Mouse (Mus musculus) ES-E14 (cell line): ENCODE results near the gene Prr15. TPM values are rescaled to one million over a fixed set of nuclear protein-coding genes. Genes with fewer than 3 reads are reported as not detected.
A peak's percentile ranks its signal among the peaks of the same experiment; 100 is the strongest.

Source experiments
- DNase-seq: peaks from one replicate; pipeline ENCODE4 v3.0.0-alpha.2; 2013; ENCODE audit warnings: low read depth, low spot score
- H3K27ac ChIP-seq: 2 replicates; pipeline ENCODE4 v1.5.1; 2012; ENCODE audit warnings: low read depth, mild to moderate bottlenecking, low read length, moderate library complexity, mixed read lengths; ENCODE audit not compliant: poor library complexity, insufficient read depth, severe bottlenecking
- H3K36me3 ChIP-seq: 2 replicates; pipeline ENCODE4 v1.6.1; 2012; ENCODE audit warnings: mild to moderate bottlenecking, low read length, moderate library complexity, mixed read lengths; ENCODE audit not compliant: control insufficient read depth, poor library complexity, insufficient read depth, severe bottlenecking
- H3K4me1 ChIP-seq, 2 experiments: fragments of 150-350 bp in 1 of 2; sonication (generic) in 1 of 2; 2 replicates each; pipeline ENCODE4 v1.6.1; 2012; ENCODE audit warnings: low read length in 2 of 2, mild to moderate bottlenecking in 1 of 2, mixed read lengths in 1 of 2; ENCODE audit not compliant: control insufficient read depth in 2 of 2, insufficient read depth in 2 of 2, poor library complexity in 1 of 2
- H3K4me3 ChIP-seq, 2 experiments: fragments of 150-350 bp in 1 of 2; sonication (generic) in 1 of 2; 2 replicates each; pipeline ENCODE4 v1.5.1; 2012; ENCODE audit warnings: low read length in 2 of 2, low read depth in 1 of 2, mild to moderate bottlenecking in 1 of 2, mixed read lengths in 1 of 2; ENCODE audit not compliant: insufficient read depth in 1 of 2, poor library complexity in 1 of 2, severe bottlenecking in 1 of 2
- H3K9ac ChIP-seq: 2 replicates; pipeline ENCODE4 v1.6.1; 2012; ENCODE audit warnings: low read depth, mild to moderate bottlenecking, low read length, mixed read lengths; ENCODE audit not compliant: poor library complexity, insufficient read depth, severe bottlenecking
- H3K9me3 ChIP-seq: fragments of 150-350 bp; sonication (generic); 2 replicates; pipeline ENCODE4 v1.6.1; 2012; ENCODE audit warnings: low read depth, mild to moderate bottlenecking, low read length; ENCODE audit not compliant: control insufficient read depth, insufficient read depth
- CHD2 ChIP-seq: IDR thresholded peaks from 2 replicates; pipeline ENCODE4 v1.6.1; 2014; ENCODE audit warnings: mild to moderate bottlenecking, low read depth, low read length, inconsistent platforms
- HCFC1 ChIP-seq: IDR thresholded peaks from 2 replicates; pipeline ENCODE4 v1.6.1; 2012; ENCODE audit warnings: low read length, inconsistent platforms, borderline replicate concordance; ENCODE audit not compliant: insufficient read depth
- MAFK ChIP-seq: IDR thresholded peaks from 2 replicates; pipeline ENCODE4 v1.6.1; 2014; ENCODE audit warnings: mild to moderate bottlenecking, low read depth, low read length, inconsistent platforms; ENCODE audit not compliant: insufficient read depth
- ZC3H11A ChIP-seq: IDR thresholded peaks from 2 replicates; pipeline ENCODE4 v1.6.1; 2012; ENCODE audit warnings: low read depth, mild to moderate bottlenecking, inconsistent platforms, low read length, borderline replicate concordance
- ZNF384 ChIP-seq: IDR thresholded peaks from 2 replicates; pipeline ENCODE4 v1.6.1; 2012; ENCODE audit warnings: low read depth, low read length, inconsistent platforms
- in situ Hi-C, 2 experiments: fragments of 600-800 bp; cut with MboI; formaldehyde crosslinking; loops; one replicate each; pipeline ENCODE4 v1.15.1; 2025; ENCODE audit warnings: low sequenced_read_pairs in 2 of 2, inconsistent platforms in 1 of 2; ENCODE audit not compliant: unreplicated experiment in 2 of 2
- total RNA-seq: library from RNA; depleted of rRNA; stranded (reverse); fragments of 300-350 nt; gene quantifications from 2 replicates; pipeline ENCODE4 v1.2.3, GENCODE M21; 2012; rRNA removed

The Prr15 gene
- total RNA-seq, result 0.32 and 0.36 TPM in 2 replicates

GRCm38 (mm10) chr6:54325246-54325885 lies at the start of gene Prr15:
Gene Prr15, plus strand, starts transcription at chr6:54325835.
- no peak for DNase-seq
- TF ChIP-seq ZC3H11A (no peak), HCFC1 (no peak), ZNF384 (no peak), MAFK (no peak), CHD2 (no peak)
- H3K27ac ChIP-seq, result no peak within 1 kb of the TSS
- no peaks in the 10 kb centered on the region for H3K9me3 ChIP-seq
- in situ Hi-C loops, result no loop called here
- peak within 1 kb of the TSS; percentile 41 to 77 for H3K4me3 ChIP-seq
- H3K4me1 ChIP-seq, result 0 out of 4 replicates have a peak, but pooled peaks cover 0 to 3% of the 10 kb centered on the region in 2 experiments
- no peaks in the 10 kb centered on the region for H3K36me3 ChIP-seq
- H3K9ac ChIP-seq, result no peak within 1 kb of the TSS

GRCm38 (mm10) chr6:54277234-54277633 lies 48.4 kb upstream of the Prr15 start:
- peaks cover 0 to 10% of the 10 kb centered on the region in 2 experiments; a peak in 2 of 4 replicates for H3K4me1 ChIP-seq
- no peak for DNase-seq
- H3K9me3 ChIP-seq, result no peaks in the 10 kb centered on the region
- no peak for TF ChIP-seq ZNF384
- no peak for TF ChIP-seq HCFC1
- TF ChIP-seq CHD2, result no peak
- TF ChIP-seq MAFK, result no peak
- no peak for TF ChIP-seq ZC3H11A
- no peak overlapping the region for H3K27ac ChIP-seq
- in situ Hi-C loops, result no loop called here
- H3K36me3 ChIP-seq, result no peaks in the 10 kb centered on the region
- H3K9ac ChIP-seq, result no peak overlapping the region
- H3K4me3 ChIP-seq, result no peak overlapping the region

- no peak overlapping the region for H3K27ac ChIP-seq
- peaks cover 0 to 13% of the 10 kb centered on the region in 2 experiments; a peak in 2 of 4 replicates for H3K4me1 ChIP-seq
- H3K9me3 ChIP-seq, result no peaks in the 10 kb centered on the region
- in situ Hi-C loops, result no loop called here
- TF ChIP-seq ZC3H11A, result no peak
- no peaks in the 10 kb centered on the region for H3K36me3 ChIP-seq
- H3K9ac ChIP-seq, result no peak overlapping the region
- no peak overlapping the region for H3K4me3 ChIP-seq
- no peak for DNase-seq
These were observed 47.8 kb upstream of the Prr15 start for GRCm38 (mm10) chr6:54277828-54278227.

GRCm38 (mm10) chr6:54278613-54279012 lies 47.0 kb upstream of the Prr15 start:
- H3K9me3 ChIP-seq, result no peaks in the 10 kb centered on the region
- no peak overlapping the region for H3K27ac ChIP-seq
- no peak for DNase-seq
- no peak overlapping the region for H3K9ac ChIP-seq
- in situ Hi-C loops, result no loop called here
- H3K36me3 ChIP-seq, result no peaks in the 10 kb centered on the region
- H3K4me1 ChIP-seq, result peaks cover 0 to 18% of the 10 kb centered on the region in 2 experiments; a peak in 2 of 4 replicates
- H3K4me3 ChIP-seq, result no peak overlapping the region
- TF ChIP-seq MAFK, result no peak
- no peak for TF ChIP-seq HCFC1
- TF ChIP-seq CHD2, result no peak
- TF ChIP-seq ZC3H11A, result no peak
- no peak for TF ChIP-seq ZNF384

GRCm38 (mm10) chr6:54279391-54279790 lies 46.2 kb upstream of the Prr15 start:
- Histone ChIP-seq H3K9ac (no peak overlapping the region), H3K4me3 (no peak overlapping the region), H3K4me1 (peaks cover 0 to 20% of the 10 kb centered on the region in 2 experiments; a peak in 3 of 4 replicates), H3K27ac (no peak overlapping the region), H3K9me3 (no peaks in the 10 kb centered on the region), H3K36me3 (no peaks in the 10 kb centered on the region)
- TF ChIP-seq ZNF384 (no peak), CHD2 (no peak), MAFK (no peak), ZC3H11A (no peak), HCFC1 (no peak)
- in situ Hi-C loops, result no loop called here
- no peak for DNase-seq
